Mouse (Mus musculus) monocyte, adult 2 months (primary cell): ENCODE measurements around the gene Ptpn11.

Experiments
- DNase-seq, 2 experiments: peaks; one replicate each; pipeline ENCODE4 v3.0.0; 2022; ENCODE audit warnings: low spot score in 2 of 2, low read depth in 1 of 2

Ptpn11 gene

GRCm38 (mm10) chr5:121129254-121129653 is 61.9 kb downstream of the Ptpn11 start:
- DNase-seq, result no peak

GRCm38 (mm10) chr5:121126051-121126450 is 65.1 kb downstream of the Ptpn11 start:
- no peak for DNase-seq

GRCm38 (mm10) chr5:121125563-121125962 is 65.6 kb downstream of the Ptpn11 start:
- no peak for DNase-seq

- no peak for DNase-seq
These were observed 66.7 kb downstream of the Ptpn11 start for GRCm38 (mm10) chr5:121124208-121125185.

- DNase-seq, result no peak
These were observed 67.8 kb downstream of the Ptpn11 start for GRCm38 (mm10) chr5:121123399-121123798.

GRCm38 (mm10) chr5:121122577-121122976 is 68.6 kb downstream of the Ptpn11 start:
- DNase-seq, result no peak

GRCm38 (mm10) chr5:121122036-121122435 is 69.2 kb downstream of the Ptpn11 start:
- DNase-seq, result no peak

GRCm38 (mm10) chr5:121119331-121120034 is 71.7 kb downstream of the Ptpn11 start:
- DNase-seq, result no peak

GRCm38 (mm10) chr5:121118345-121118744 is 72.9 kb downstream of the Ptpn11 start:
- no peak for DNase-seq

GRCm38 (mm10) chr5:121116941-121117340 is 74.3 kb downstream of the Ptpn11 start:
- DNase-seq, result no peak

GRCm38 (mm10) chr5:121115391-121116157 is 75.6 kb downstream of the Ptpn11 start:
- no peak for DNase-seq

- no peak for DNase-seq
These were observed 77.0 kb downstream of the Ptpn11 start for GRCm38 (mm10) chr5:121114151-121114550.

- no peak for DNase-seq
These were observed 78.8 kb downstream of the Ptpn11 start for GRCm38 (mm10) chr5:121112390-121112789.

GRCm38 (mm10) chr5:121111106-121111915 is 79.9 kb downstream of the Ptpn11 start:
- no peak for DNase-seq

- no peak for DNase-seq
These were observed 82.0 kb downstream of the Ptpn11 start for GRCm38 (mm10) chr5:121109185-121109584.

GRCm38 (mm10) chr5:121106913-121107312 is 84.3 kb downstream of the Ptpn11 start:
- peak in 1 of 2 experiments; percentile 10 for DNase-seq

GRCm38 (mm10) chr5:121100886-121101580 is 90.2 kb downstream of the Ptpn11 start:
- DNase-seq, result no peak

GRCm38 (mm10) chr5:121100095-121100494 is 91.1 kb downstream of the Ptpn11 start:
- DNase-seq, result no peak

- no peak for DNase-seq
These were observed 93.2 kb downstream of the Ptpn11 start for GRCm38 (mm10) chr5:121097970-121098369.

- no peak for DNase-seq
These were observed 94.5 kb downstream of the Ptpn11 start for GRCm38 (mm10) chr5:121096744-121097143.
